Mouse (Mus musculus) olfactory bulb, adult 2 months (tissue): ENCODE results near the gene Syt15.

Experiments
- CTCF ChIP-seq: fragments of 200-500 bp; IDR thresholded peaks from 2 replicates; pipeline ENCODE4 v1.5.1; 2012; ENCODE audit warnings: low read depth, mild to moderate bottlenecking, low read length, moderate library complexity; ENCODE audit not compliant: insufficient read depth
- POLR2A ChIP-seq: fragments of 200-500 bp; IDR thresholded peaks from 2 replicates; pipeline ENCODE4 v1.6.1; 2012; ENCODE audit warnings: mild to moderate bottlenecking, low read depth, low read length, moderate library complexity; ENCODE audit not compliant: insufficient read depth

- no peak for TF ChIP-seq CTCF
- TF ChIP-seq POLR2A: no peak
These were observed 36.3 kb upstream of the Syt15 start for GRCm38 (mm10) chr14:34183101-34183500.
